Mouse (Mus musculus) neural tube, embryonic 14.5 days (tissue): ENCODE measurements around the gene Emx1. TPM values are rescaled to one million over a fixed set of nuclear protein-coding genes. Genes with fewer than 3 reads are reported as not detected.
A peak's percentile ranks its signal among the peaks of the same experiment; 100 is the strongest.
"Not testable (repeated sequence)": the region's sequence is repeated elsewhere in the genome, so short reads cannot be mapped to it uniquely, and the experiment has no call there.

ENCODE experiments used
- ATAC-seq: fragments of 200-750 bp; cut with Nextera tagmentation; 2 replicates; pipeline ENCODE4 v1.8.0; 2017; ENCODE audit warnings: low read depth, mild to moderate bottlenecking, moderate TSS enrichment, moderate library complexity
- H3K27ac ChIP-seq: fragments of 300-500 bp; sonication (generic); 2 replicates; pipeline ENCODE4 v1.5.1; 2014; ENCODE audit warnings: low read depth, mild to moderate bottlenecking, control low read depth, low read length, moderate library complexity, mixed read lengths
- H3K27me3 ChIP-seq: fragments of 300-500 bp; sonication (generic); 2 replicates; pipeline ENCODE4 v1.6.1; 2014; ENCODE audit warnings: low read length; ENCODE audit not compliant: control insufficient read depth, insufficient read depth
- H3K36me3 ChIP-seq: fragments of 300-500 bp; sonication (generic); 2 replicates; pipeline ENCODE4 v1.6.1; 2014; ENCODE audit warnings: low read length, mixed read lengths; ENCODE audit not compliant: control insufficient read depth, insufficient read depth
- H3K4me1 ChIP-seq: fragments of 300-500 bp; sonication (generic); 2 replicates; pipeline ENCODE4 v1.6.1; 2014; ENCODE audit warnings: low read length; ENCODE audit not compliant: control insufficient read depth, insufficient read depth
- H3K4me2 ChIP-seq: fragments of 300-500 bp; sonication (generic); 2 replicates; pipeline ENCODE4 v1.6.1; 2014; ENCODE audit warnings: mild to moderate bottlenecking, low read depth, low read length, control low read depth
- H3K4me3 ChIP-seq: fragments of 300-500 bp; sonication (generic); 2 replicates; pipeline ENCODE4 v1.5.1; 2014; ENCODE audit warnings: low read depth, low read length, control low read depth, mixed read lengths
- H3K9ac ChIP-seq: fragments of 300-500 bp; sonication (generic); replicated peaks from 2 replicates; pipeline ENCODE4 v1.6.1; 2014; ENCODE audit warnings: low read depth, mild to moderate bottlenecking, control low read depth, low read length, mixed read lengths
- H3K9me3 ChIP-seq: fragments of 300-500 bp; sonication (generic); 2 replicates; pipeline ENCODE4 v1.6.1; 2016; ENCODE audit warnings: low read length; ENCODE audit not compliant: control insufficient read depth
- WGBS: fragments of 180-500 bp; shearing (Covaris S2); extraction: QIAGEN DNeasy Blood & Tissue Kit; methylation state at CpG from one replicate; pipeline ENCODE4 v1.1.7; 2014; 5-methylcytosine and 5-hydroxymethylcytosine counted together
- polyA plus RNA-seq: library from polyadenylated mRNA; unstranded; fragments of >200 nt; fragmentation: Nextera tagmentation; extraction: Ambion mirVana; gene quantifications from 2 replicates; pipeline ENCODE4 v1.2.1, GENCODE M21; 2014

Emx1 gene
- polyA plus RNA-seq: 0.21 TPM in 1 of 2 replicates, not detected in the other

- Histone ChIP-seq H3K4me1 (peaks cover 13% of the 10 kb centered on the region), H3K9ac (no peak within 1 kb of the TSS), H3K36me3 (no peaks in the 10 kb centered on the region), H3K27ac (no peak within 1 kb of the TSS), H3K9me3 (no peaks in the 10 kb centered on the region), H3K27me3 (peaks cover 46% of the 10 kb centered on the region), H3K4me2 (peak within 1 kb of the TSS; percentile 48), H3K4me3 (peak within 1 kb of the TSS; percentile 23)
- under 1% methylated on average over 54 of the region's 81 CpGs for WGBS
- ATAC-seq: peak; percentile 48
Observed at GRCm38 (mm10) chr6:85187340-85188211, at the start of gene Emx1. Emx1 (plus strand) TSS chr6:85187438.

GRCm38 (mm10) chr6:85139534-85139933 lies 47.7 kb upstream of the Emx1 start:
- Histone ChIP-seq H3K4me2 (no peak overlapping the region), H3K36me3 (no peaks in the 10 kb centered on the region), H3K9ac (no peak overlapping the region), H3K27ac (no peak overlapping the region), H3K4me1 (no peaks in the 10 kb centered on the region), H3K27me3 (no peaks in the 10 kb centered on the region), H3K9me3 (no peaks in the 10 kb centered on the region), H3K4me3 (no peak overlapping the region)
- WGBS: 97% methylated on average over 2 of the region's 2 CpGs
- no peak for ATAC-seq

GRCm38 (mm10) chr6:85141013-85141412 lies 46.2 kb upstream of the Emx1 start:
- H3K9me3 ChIP-seq, H3K36me3 ChIP-seq, H3K4me3 ChIP-seq, H3K4me2 ChIP-seq, H3K27ac ChIP-seq, H3K27me3 ChIP-seq, H3K9ac ChIP-seq, ATAC-seq, H3K4me1 ChIP-seq: not testable (repeated sequence)
- 8% methylated on average over 6 of the region's 7 CpGs for WGBS

- H3K9ac ChIP-seq: no peak overlapping the region
- ATAC-seq: no peak
Observed at GRCm38 (mm10) chr6:85144466-85144865, 42.8 kb upstream of the Emx1 start.

GRCm38 (mm10) chr6:85147636-85148035 lies 39.6 kb upstream of the Emx1 start:
- no peaks in the 10 kb centered on the region for H3K36me3 ChIP-seq
- no peak for ATAC-seq
- no peak overlapping the region for H3K4me3 ChIP-seq
- H3K9me3 ChIP-seq: no peaks in the 10 kb centered on the region
- H3K4me1 ChIP-seq: no peaks in the 10 kb centered on the region
- H3K4me2 ChIP-seq: no peak overlapping the region
- no peaks in the 10 kb centered on the region for H3K27me3 ChIP-seq
- H3K9ac ChIP-seq: no peak overlapping the region
- no peak overlapping the region for H3K27ac ChIP-seq
- 56% methylated on average over 3 of the region's 3 CpGs for WGBS

More at GRCm38 (mm10) chr6:85144466-85144865, 42.8 kb upstream of the Emx1 start:
- Histone ChIP-seq H3K4me3 (no peak overlapping the region), H3K4me1 (no peaks in the 10 kb centered on the region), H3K9me3 (no peaks in the 10 kb centered on the region), H3K27me3 (no peaks in the 10 kb centered on the region), H3K36me3 (no peaks in the 10 kb centered on the region), H3K4me2 (no peak overlapping the region), H3K27ac (no peak overlapping the region)
- 75% methylated on average over 3 of the region's 3 CpGs for WGBS

GRCm38 (mm10) chr6:85150386-85150785 lies 36.9 kb upstream of the Emx1 start:
- no peak for ATAC-seq
- Histone ChIP-seq H3K9me3 (no peaks in the 10 kb centered on the region), H3K4me2 (no peak overlapping the region), H3K27ac (no peak overlapping the region), H3K9ac (no peak overlapping the region), H3K36me3 (no peaks in the 10 kb centered on the region), H3K27me3 (no peaks in the 10 kb centered on the region), H3K4me1 (no peaks in the 10 kb centered on the region; the same call in 1 of the 2 replicates), H3K4me3 (no peak overlapping the region)
- WGBS: 79% methylated on average over 3 of the region's 3 CpGs

GRCm38 (mm10) chr6:85153970-85154540 lies 33.2 kb upstream of the Emx1 start:
- Histone ChIP-seq H3K27ac (no peak overlapping the region), H3K4me3 (no peak overlapping the region), H3K27me3 (no peaks in the 10 kb centered on the region), H3K36me3 (no peaks in the 10 kb centered on the region), H3K4me1 (no peaks in the 10 kb centered on the region; the same call in 1 of the 2 replicates), H3K9ac (no peak overlapping the region), H3K9me3 (no peaks in the 10 kb centered on the region), H3K4me2 (no peak overlapping the region)
- 9% methylated on average over 9 of the region's 9 CpGs for WGBS
- ATAC-seq: peak; percentile 76; the same call in 1 of the 2 replicates

- ATAC-seq: peak; percentile 55
- WGBS: under 1% methylated on average over 34 of the region's 34 CpGs
- H3K27me3 ChIP-seq: no peaks in the 10 kb centered on the region
- no peak overlapping the region; the same call in 1 of the 2 replicates for H3K27ac ChIP-seq
- H3K9ac ChIP-seq: peak overlapping the region; percentile 53
- peak overlapping the region; percentile 80 for H3K4me2 ChIP-seq
- H3K36me3 ChIP-seq: no peaks in the 10 kb centered on the region
- no peaks in the 10 kb centered on the region; the same call in 1 of the 2 replicates for H3K4me1 ChIP-seq
- H3K4me3 ChIP-seq: peak overlapping the region; percentile 30
- H3K9me3 ChIP-seq: no peaks in the 10 kb centered on the region
Observed at GRCm38 (mm10) chr6:85154861-85155528, 32.2 kb upstream of the Emx1 start.
